Mouse (Mus musculus) kidney, adult 2 months (tissue): ENCODE data around the gene Rasgef1c.

Experiments used
- CTCF ChIP-seq: fragments of 200-500 bp; conservative IDR thresholded peaks from 2 replicates; pipeline ENCODE4 v1.5.1; 2011; ENCODE audit warnings: low read depth, mild to moderate bottlenecking, control low read depth, low read length, moderate library complexity, mixed read lengths; ENCODE audit not compliant: insufficient read depth, insufficient read length
- POLR2A ChIP-seq: fragments of 200-500 bp; IDR thresholded peaks from one replicate; pipeline ENCODE4 v1.6.1; 2011; ENCODE audit warnings: low read depth, low read length, control low read depth

DNA sequence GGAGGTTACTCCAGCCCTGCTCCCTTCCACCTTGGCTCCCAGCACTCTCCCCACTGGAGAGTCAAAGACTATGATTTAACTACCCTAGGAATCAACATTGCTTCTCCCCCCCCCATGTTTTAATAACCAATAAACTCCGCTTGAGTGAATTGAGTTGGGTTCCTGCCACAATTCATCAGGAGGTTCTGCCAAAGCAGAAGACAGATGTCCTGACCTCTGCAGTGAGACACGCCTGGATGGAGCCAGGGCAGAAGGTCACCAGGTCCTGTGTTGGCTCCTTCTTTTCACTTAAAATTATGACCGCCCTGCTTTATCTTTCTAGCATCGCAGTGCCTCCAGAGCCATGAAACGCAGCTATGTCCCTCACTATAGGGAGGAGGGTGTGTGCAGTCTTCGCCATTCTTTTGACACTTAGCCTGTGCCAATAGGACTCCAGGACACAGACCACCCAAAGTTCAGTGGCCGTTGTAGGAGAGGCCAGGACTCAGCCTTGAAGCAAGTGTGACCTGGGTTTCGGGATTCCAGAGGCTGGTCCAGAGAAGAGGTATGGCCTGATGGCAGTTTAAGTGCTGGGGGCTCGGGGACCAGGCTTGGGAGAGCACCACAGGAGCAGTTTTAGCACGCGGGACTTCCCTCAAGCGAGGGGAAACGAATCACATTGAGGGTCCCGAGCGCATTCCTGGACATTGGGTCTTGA, 525 bp upstream of the Rasgef1c start:
- TF ChIP-seq CTCF: no peak
- no peak for TF ChIP-seq POLR2A
